Mouse (Mus musculus) fat pad, adult 2 months (tissue): ENCODE data around the gene Mpig6b.

Experiments
- DNase-seq: peaks from one replicate; pipeline ENCODE4 v3.0.0-alpha.2; 2011; ENCODE audit warnings: low read depth, low spot score; ENCODE audit errors: extremely low read depth

Gene Mpig6b

DNA sequence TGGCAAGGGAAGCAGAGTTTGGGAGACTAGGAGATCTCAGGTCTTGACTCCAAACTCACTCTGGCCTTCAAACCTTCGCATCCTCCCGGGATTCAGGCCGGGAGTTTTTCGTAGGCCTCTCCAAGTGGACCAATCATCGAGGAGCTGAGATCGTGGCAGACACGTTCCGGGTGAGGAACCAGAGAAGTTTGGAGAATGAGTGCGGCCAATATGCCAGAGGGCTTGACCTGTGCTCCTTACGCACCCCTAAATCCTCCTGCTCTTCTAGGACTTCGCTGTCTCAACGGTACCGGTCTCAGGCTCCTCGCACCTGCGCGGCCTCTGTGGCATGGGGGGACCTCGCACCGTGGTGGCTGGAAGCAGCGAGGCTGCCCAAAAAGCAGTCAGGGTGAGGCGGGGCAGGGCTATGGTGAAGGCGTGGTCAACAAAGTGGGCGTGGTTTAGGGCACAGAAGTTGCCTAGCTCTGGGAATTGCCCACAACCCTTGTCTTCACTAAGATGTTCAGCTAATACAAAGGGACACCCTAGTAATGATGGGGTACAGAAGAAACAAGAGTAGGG is 5.2 kb downstream of the Mpig6b start:
- DNase-seq, result no peak

DNA sequence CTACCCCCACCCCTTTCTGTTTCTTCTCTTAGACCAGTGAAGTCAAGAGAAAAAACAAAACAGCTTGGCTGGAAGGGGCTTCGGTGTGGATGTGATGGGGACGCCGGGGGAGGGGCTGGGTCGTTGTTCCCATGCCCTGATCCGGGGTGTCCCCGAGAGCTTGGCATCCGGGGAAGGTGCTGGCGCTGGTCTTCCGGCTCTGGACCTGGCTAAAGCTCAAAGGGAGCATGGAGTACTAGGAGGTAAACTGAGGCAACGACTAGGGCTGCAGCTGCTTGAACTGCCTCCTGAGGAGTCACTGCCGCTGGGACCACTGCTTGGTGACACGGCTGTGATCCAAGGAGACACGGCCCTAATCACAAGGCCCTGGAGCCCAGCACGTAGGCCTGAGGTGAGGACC is 5.9 kb downstream of the Mpig6b start:
- DNase-seq, result no peak

DNA sequence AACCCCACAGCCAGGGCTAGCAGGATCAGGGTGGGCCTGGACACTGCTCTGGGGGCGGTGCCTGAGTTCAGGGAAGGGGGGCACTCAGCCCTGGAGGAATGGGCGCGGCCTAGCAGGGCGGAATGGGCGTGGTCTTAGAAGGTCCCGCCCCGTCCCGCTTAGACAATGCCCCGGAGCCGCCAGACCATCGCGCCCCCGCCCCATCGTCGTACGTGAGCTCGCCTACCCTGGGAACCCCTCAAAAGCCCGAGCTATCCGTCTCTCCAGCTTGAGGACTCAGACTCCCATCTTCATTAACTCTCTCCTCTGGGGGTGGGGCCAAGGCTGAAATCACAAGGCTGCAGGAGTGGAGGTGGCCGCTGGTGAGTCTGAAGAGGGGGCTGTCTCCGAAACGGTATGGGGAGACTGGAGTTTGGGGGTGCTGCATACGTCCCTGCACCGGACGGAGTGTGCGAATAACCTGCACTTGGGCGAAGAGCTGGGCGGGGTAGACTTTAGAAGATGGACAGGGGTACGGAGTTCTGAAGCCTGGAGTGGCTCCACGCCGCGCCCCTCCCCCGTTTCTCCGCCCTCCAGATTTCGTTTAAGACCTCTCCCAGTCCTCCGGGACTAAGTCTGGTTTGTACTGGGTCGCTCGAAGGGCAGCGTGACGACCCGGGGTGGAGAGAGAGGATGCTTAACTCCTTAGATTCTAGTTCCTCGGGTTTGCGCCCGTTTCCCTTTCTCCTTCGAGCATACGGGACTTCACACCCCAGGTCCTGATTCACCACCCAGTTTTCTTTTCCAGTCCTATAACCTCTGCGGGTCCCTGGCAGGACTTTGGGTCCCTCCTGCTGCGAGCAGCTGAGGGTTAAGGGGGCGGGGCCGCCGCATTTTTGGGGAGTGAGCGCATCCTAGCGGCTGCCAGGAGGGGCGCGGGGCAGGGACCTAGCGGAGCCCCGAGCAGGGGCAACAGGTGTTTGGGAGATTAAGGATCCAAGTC is 6.8 kb downstream of the Mpig6b start, which contains the start of gene Ddah2:
Ddah2 (plus strand) TSS at position 125 of the 982 bp plus-strand sequence.
- no peak for DNase-seq

DNA sequence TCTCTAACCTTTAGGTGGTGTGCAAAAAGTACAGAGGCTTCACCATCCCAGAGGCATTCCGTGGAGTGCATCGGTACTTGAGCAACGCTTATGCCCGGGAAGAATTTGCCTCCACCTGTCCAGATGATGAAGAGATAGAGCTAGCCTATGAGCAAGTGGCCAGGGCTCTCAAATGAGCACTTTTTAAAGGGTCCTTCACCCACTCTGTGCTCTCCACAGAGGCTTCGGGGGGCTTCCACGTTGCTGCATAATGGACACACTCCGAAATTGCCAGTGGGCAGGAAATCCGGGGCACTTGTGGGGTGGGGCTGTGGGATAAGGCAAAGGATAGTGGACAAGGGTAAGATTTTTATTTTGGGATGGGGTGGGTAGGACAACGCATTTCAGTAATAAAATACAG is 7.7 kb downstream of the Mpig6b start:
- DNase-seq, result no peak

DNA sequence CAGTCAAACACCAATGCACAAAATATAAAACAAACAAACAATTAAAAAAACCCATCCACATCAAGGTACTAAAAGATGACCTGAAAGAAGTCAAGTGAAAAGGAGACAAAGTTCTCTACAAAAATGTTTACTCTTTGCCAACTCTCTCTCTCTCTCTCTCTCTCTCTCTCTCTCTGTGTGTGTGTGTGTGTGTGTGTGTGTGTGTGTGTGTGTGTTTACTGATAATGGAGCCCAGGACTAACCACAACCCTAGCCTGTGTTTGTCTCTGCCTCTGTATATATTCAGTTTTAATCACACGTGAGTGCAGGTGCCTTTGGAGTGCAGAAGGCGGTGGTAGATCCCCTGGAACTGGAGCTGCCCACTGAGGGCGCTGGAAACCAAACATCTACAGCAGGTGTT is 8.9 kb downstream of the Mpig6b start:
- DNase-seq, result no peak

DNA sequence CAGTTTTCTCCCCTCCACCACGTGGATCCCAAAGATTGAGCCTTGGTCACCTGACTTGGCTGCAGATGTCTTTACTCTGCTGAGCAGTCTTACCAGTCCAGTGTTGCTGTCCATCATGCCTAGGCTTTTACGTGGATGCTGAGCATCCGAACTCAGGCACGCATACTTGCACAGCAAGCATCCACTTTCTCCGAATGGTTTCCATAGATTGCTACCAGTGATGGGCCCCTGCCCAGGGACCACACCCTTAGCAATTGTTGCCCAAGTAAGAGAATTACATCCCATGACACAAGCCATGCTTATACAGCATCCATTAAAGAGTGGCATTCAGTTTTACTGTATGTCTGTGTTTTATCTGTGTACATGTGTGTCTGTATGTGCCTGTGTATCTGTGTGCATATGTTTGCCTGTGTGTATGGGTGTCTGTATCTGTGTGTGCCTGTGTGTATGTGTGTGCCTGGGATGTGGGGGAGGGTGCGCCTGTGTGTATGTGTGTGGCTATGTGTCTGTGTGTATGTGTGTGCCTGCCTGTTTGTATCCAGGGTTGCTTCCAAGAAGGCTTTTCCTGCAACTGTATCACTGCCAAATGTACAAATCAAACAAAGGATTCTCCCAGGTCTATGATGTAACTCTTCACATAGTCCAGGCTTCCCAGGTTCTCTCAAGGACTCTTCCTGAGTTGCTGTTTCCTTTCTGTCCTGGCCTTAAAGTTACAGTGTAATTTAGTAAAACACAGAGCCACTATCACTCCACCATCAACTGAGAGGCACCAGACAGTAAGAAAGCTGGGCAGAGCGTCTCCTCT is 10.1 kb downstream of the Mpig6b start:
- DNase-seq, result no peak

DNA sequence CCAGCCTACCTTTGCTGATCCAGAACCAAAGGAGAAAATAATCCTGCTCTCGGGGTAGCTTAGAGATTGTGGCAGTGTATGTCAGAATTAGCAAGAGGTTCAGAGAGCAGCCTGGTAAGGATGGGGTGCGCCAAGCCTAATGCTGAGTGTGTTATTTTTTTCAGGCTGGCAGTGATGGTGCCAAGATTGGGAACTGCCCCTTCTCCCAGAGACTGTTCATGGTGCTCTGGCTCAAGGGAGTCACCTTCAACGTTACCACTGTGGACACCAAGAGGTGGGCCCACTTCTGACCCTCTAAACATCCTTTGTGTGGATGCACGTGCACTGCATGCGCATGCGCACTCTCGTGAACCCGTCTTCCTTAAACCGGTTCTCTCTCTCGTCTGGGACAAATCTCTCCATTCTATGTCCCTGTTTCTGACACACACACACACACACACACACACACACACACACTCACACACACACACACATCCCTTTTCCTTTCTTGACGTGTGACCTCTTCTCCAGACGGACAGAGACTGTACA is 13.6 kb downstream of the Mpig6b start:
- no peak for DNase-seq

DNA sequence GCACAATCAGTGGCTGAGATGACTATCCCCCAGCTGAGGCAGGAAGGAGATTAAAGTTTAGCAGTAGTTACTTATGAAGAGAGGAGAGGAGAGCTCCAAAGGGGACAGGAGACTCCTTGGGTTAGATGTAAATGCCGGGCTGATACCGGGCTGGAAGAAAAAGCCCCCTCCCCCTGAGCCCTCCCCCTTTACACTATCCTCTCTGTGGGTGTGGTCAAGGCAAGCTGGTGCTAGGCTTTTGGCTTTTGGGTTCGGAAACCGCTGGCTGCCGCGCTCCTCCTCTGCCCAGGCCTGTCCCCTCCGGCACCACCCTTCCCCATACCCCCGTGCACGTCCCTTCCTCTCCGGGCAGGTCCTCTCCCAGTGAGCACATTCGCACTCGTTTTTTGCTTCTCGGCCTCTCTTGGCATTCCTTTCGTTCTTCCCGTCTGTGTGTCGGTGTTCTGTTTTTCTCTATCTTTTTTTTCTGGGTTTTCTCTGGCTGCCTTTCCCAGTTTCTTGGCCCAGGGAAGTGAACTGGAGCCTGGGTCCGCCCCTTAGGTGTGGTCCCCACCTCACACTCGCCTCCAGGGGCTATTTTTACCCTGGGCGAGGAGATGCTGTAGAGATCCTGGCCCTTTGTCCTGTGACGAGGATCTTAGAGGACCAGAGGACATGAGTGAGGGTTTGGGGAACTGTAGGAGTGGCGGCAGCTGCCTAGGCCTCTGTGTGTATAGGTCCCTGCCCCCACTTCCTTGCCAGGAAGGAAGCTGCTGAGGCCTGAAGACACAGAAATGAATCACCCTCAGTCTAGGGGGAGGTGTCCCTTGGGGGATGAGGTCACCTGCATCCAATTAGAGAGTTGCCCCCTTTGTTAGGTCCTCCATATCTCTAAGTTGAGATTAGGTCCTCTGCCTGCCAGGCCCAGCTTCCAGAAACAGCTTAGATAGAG is 14.6 kb downstream of the Mpig6b start:
- no peak for DNase-seq

DNA sequence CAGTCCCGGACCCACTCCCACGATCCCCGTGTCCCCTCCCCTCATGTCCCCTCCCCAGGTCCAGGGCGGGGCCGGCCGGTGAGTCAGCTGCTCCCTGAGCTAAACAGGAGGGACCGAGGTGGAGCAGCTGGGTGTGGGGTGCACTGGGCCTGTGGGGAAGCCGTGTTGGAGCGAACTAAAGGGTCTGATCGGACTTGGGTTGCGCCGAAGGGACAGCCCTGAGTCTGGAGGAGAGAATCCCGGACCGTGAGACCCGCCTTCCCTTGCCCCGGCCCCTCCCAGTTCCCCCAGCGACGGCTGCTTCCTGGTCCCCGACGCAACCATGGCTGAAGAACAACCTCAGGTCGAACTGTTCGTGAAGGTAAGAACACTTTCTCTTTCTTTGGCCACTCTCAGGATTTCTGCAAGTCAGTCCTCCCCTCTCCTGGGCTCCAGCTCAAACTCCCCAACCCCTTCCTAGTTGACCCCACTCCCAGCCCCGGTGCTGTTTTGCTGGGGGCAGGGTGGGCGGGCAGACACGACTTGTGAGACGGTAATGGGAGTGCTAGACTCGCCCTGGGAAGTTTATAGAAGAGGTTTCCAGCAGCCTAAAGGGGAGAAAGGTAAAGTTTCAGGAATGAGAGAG is 15.7 kb downstream of the Mpig6b start:
- no peak for DNase-seq

DNA sequence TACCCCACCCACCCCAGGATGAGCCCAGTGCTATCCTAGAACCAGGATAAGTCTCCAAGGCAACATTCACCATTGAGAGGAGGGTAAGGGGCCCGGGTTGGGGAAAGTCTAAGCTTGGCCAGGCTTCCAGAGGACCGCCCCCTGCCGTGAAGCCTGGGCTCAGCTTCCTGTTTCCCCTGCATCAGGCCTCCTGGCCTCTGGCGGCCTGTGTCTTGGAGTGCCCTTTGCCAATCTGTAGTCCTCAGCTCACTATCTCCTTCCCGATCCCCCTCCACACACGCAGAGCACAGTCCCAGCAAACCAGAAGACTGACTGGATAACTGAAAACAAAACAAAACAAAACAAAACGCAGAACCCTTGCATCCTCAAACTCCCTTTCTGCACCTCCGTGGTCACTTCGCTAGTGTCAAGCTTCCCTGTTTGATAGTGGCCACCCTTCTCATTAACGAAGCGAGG is 16.4 kb downstream of the Mpig6b start, which contains the start of gene Clic1:
Clic1 (plus strand) TSS at position 406 of the 456 bp plus-strand sequence.
- DNase-seq, result no peak

DNA sequence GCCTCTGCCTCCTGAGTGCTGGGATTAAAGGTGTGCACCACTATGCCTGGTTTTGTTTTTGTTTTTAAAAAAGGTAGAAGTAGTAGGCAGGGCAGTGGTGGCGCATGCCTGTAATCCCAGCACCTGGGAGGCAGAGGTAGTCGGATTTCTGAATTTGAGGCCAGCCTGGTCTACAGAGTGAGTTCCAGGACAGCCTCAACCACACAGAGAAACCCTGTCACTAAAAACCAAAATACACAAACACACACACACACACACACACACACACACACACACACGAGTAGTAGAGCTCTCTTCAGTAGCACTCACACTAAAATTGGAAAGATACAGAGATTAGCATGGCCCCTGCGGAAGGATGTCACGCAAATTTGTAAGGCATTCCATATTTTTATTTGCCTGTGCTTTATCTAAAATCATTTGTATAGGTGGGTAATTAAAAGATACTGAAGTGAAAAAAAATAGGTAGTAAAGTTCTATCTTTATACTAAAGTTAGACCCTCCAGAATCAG is 17.0 kb downstream of the Mpig6b start:
- DNase-seq, result no peak

DNA sequence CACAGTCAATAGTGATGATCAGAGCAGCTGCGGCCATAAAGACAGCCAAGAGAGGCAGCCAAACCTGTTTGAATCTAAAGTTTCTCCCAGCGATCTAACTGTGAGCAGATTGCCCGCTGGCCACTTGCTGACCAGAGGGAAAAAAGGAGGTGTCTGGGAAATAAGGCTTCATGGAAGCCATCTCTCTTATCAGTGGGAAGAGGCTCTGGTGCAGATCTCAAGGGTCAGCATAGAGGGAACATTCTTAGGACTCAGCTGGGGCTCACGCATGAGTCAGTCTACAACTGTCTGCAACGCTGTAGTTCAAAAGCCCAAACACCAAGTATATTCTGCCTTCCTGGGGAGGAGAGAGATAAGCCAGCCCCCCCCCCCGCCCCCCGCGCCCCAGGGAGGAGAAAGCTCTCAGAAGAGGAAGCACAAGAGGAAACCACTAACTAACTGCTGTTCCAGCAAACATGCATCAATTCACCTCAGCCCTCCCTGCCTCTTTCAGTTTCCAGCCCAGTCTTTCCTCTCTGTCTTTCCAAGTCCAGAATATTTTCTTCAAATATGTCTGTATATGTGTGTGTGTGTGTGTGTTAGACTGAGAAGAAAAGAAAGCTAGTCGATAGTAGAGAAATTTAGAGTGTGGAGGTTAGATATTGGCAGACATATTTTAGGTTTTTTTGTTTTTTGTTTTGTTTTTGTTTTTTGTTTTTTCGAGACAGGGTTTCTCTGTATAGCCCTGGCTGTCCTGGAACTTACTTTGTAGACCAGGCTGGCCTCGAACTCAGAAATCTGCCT is 17.6 kb downstream of the Mpig6b start:
- DNase-seq, result no peak

DNA sequence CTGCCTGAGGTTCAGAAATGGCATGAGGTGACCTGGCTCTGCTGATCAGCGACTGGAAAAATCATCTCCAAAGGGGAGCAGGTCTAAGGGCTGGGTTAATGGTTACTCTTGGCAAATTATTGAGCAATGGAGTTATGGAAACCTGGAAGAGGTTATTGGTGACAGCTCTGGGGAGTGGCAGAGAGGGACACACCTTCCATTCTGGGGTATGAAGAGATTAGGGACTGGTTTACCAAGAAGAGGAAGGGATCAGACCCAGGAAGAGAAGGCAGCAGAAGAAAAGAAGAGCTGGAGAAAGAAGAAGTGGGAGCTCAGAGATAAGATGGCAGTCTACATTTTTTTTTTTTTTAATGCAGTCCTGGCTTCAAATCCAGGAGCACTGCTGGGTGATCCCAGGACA is 18.3 kb downstream of the Mpig6b start:
- no peak for DNase-seq

DNA sequence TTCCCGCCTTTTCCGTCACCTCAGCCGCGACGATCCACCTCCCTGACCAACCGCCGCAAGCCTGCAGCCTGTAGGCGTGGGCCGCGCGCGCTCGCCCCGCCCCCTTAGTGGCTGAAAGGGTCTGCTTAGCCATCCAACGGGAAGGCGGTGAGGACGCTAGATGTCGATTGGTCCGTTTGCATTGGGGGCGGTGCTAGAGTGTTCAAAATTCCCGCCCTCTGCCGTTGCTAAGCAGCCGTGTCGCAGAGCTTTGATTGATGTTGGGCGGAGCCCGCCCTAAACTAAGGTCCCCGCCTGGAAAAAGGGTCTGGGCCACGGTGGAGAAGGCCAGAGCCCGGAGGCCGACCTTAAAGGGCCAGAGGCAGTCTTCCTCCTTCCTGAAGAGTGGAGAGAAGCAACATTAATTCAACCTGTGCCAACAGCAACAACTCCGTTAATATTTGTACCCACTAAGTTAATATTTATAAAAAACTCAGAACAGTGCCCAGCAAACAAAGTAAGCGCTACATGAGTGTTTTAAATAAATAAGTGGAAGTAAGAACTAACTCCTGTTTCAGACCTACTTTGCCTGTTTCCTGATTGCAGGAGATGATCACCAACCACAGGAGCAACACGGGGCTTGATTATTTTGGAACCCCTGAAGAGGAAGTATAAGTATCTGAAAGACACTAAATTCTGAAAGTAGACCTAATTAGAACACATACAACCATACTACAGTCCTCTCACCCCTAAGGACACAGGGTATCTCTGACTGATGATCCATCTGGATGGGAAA is 19.1 kb downstream of the Mpig6b start, which contains the start of gene Msh5:
Msh5 (minus strand) TSS at position 65 of the 775 bp plus-strand sequence.
- peak; percentile 69 for DNase-seq

DNA sequence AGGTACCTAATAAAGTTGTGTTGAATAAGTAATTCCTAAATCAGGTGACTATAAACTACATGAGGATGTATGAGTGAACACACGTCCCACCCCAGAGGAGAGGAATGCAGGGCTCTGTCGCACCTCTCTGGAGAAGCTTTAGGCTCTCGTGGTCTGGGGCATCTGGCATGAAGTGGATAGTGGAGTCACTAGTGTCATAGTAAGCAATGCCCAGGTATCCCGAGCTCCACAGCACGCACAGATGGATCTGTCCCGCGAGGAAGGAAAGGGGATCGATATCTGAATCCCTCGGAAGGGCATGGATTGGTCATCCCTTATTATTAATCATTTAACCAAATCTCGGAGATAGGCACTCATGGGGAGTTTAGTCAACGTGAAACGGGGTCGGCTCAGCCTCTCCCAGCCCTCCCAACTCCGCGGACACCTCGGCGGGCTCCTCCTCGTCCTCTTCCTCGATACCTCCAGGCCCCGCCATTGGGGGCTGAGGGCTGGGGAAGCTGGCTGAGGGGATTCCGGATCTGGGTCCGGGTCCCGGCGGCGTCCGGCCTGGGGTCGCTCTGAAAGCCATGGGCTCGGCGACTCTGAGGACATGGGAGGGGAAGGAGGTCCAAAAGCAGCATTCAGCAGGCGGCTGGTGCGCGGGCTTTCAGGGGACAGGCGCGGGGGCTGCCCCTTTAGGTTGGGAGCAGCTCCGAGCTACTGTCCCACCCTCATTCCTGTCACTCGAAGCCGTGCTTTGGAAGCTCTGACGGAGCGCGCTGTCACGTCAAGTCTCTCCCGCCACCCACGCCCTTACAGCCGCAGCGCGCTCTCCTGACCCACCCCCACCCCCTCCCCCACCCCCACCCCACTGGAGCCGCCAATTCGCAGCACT is 19.9 kb downstream of the Mpig6b start:
- DNase-seq, result no peak

DNA sequence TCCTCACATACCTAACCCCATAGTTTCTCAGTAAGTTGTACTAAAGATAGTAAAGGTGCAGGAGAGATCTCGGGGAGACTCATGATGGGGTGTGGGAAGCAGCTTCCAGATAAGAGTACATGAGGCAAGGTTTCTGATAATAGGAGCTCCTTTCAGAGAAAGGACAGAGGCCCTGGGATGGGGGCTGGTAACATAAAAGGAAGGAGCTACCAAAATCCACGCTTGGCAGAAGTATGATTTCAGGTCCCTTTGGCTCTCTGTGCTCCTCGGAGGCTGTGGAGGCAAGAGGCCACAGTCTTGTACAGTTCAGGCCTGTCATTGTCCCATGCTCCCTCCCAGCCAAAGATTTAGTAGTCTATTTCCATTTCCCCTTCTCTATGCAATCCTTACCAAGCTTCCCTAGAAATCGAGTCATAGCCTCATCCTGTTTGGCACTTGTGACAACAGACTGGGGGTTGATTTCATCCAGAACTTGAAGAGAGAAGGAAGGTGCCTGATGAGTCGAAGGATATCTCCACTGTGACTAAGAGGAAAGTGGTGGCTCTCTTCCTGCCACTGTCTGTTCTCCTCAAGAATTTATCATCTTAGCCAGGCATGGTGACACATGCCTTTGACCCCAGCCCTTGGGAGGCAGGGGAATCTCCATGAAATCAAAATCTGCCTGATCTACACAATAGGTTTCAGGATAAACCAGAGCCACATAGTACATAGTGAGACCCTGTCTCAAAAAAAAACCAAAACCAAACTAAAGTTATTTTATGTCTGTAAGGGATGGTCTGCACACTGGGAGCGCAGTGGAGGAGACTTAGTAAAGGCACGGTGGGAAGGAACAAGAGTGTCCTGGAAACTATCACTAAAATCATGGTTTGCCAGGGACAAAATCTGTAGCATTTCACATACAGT is 20.8 kb downstream of the Mpig6b start:
- no peak for DNase-seq
